Mouse (Mus musculus) heart, adult 2 months (tissue): Measurements from ENCODE around the gene Ermap. TPM values are rescaled to one million over a fixed set of nuclear protein-coding genes. Genes with fewer than 3 reads are reported as not detected.

Source experiments
- DNase-seq, 2 experiments: peaks; one replicate each; pipeline ENCODE4 v3.0.0; 2021
- H3K27ac ChIP-seq: fragments of 200-600 bp; 2 replicates; pipeline ENCODE4 v1.8.1; 2022
- H3K27me3 ChIP-seq: fragments of 200-500 bp; 2 replicates; pipeline ENCODE4 v1.6.1; 2012; ENCODE audit warnings: mild to moderate bottlenecking, low read length, inconsistent platforms, mixed read lengths; ENCODE audit not compliant: control insufficient read depth, insufficient read depth
- H3K36me3 ChIP-seq: fragments of 200-500 bp; 2 replicates; pipeline ENCODE4 v1.6.1; 2012; ENCODE audit warnings: low read length, inconsistent platforms; ENCODE audit not compliant: control insufficient read depth, insufficient read depth
- H3K4me1 ChIP-seq: fragments of 200-500 bp; 2 replicates; pipeline ENCODE4 v1.6.1; 2011; ENCODE audit warnings: low read length; ENCODE audit not compliant: control insufficient read depth, insufficient read depth
- H3K4me3 ChIP-seq: fragments of 200-600 bp; 2 replicates; pipeline ENCODE4 v1.8.1; 2022
- H3K79me2 ChIP-seq: fragments of 200-500 bp; replicated peaks from 2 replicates; pipeline ENCODE4 v1.6.1; 2012; ENCODE audit warnings: mild to moderate bottlenecking, inconsistent platforms, low read length, moderate library complexity, mixed read lengths; ENCODE audit not compliant: control insufficient read depth, insufficient read depth
- H3K9ac ChIP-seq: fragments of 200-500 bp; 2 replicates; pipeline ENCODE4 v1.6.1; 2012; ENCODE audit warnings: low read depth, mild to moderate bottlenecking, control low read depth, inconsistent platforms, low read length, mixed read lengths
- CTCF ChIP-seq: fragments of 200-600 bp; IDR thresholded peaks from 2 replicates; pipeline ENCODE4 v1.8.1; 2022; ENCODE audit warnings: antibody characterized with exemption, mild to moderate bottlenecking, moderate library complexity
- EP300 ChIP-seq: fragments of 200-500 bp; IDR thresholded peaks from 2 replicates; pipeline ENCODE4 v1.6.1; 2011; ENCODE audit warnings: low read depth, low read length, control low read depth; ENCODE audit not compliant: insufficient read depth
- POLR2A ChIP-seq: fragments of 200-500 bp; IDR thresholded peaks from 2 replicates; pipeline ENCODE4 v1.6.1; 2011; ENCODE audit warnings: mild to moderate bottlenecking, low read depth, low read length, control low read depth; ENCODE audit not compliant: insufficient read depth
- WGBS: fragments of 180-500 bp; shearing (Covaris S2); methylation state at CpG from one replicate; pipeline ENCODE4 v1.1.7; 2018; 5-methylcytosine and 5-hydroxymethylcytosine counted together
- intact Hi-C: fragments of 180-260 bp; cut with DNase I; formaldehyde crosslinking; loops from one replicate; pipeline ENCODE4 v1.15.1; 2025
- microRNA-seq, 2 experiments: library from miRNA; unstranded; fragments of <30 nt; microRNA quantifications; one replicate each; pipeline ENCODE4 v1.2.0; 2021
- polyA plus RNA-seq: library from polyadenylated mRNA; depleted of rRNA; stranded (reverse); fragments of >200 nt; gene quantifications from 2 replicates; pipeline ENCODE4 v1.2.3, GENCODE M21; 2012; rRNA removed
- total RNA-seq, 2 experiments: library from RNA; stranded (reverse); gene quantifications; 2 replicates each; pipeline ENCODE4 v1.2.3; 2021

Ermap gene
- total and polyA plus RNA-seq, 3 experiments, result 0.09 to 0.10 TPM; not detected in 1

DNA sequence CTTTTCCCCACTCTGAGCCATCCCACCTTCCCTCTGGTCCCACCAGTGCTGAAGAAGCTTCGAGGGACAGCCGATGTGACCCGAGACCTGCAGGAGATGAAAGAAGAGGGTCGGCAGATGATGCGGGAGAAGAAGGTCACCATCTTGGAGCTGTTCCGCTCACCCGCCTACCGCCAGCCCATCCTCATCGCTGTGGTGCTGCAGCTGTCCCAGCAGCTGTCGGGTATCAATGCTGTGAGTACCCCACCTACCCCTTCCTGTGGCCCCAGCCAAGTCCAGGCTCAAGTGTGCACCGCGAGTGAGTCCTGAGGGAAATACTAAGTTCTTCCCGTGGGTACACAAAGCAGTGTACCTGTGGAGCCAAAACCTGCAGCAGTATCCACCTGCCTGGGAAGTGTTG lies 56.5 kb downstream of the Ermap start:
- no peaks in the 10 kb centered on the region for H3K79me2 ChIP-seq
- no peak overlapping the region for H3K27ac ChIP-seq
- intact Hi-C loops, result no loop called here
- H3K4me1 ChIP-seq, result no peaks in the 10 kb centered on the region
- no peaks in the 10 kb centered on the region for H3K36me3 ChIP-seq
- no peak overlapping the region for H3K9ac ChIP-seq
- DNase-seq, result no peak
- H3K27me3 ChIP-seq, result no peaks in the 10 kb centered on the region
- WGBS, result 89% methylated on average over 13 of the region's 13 CpGs
- TF ChIP-seq CTCF, result no peak
- TF ChIP-seq POLR2A, result no peak
- TF ChIP-seq EP300, result no peak
- no peak overlapping the region for H3K4me3 ChIP-seq

- 90% methylated on average over 8 of the region's 8 CpGs for WGBS
- no peak overlapping the region for H3K27ac ChIP-seq
- peaks cover 6% of the 10 kb centered on the region; the same call in 1 of the 2 replicates for H3K4me1 ChIP-seq
- no peaks in the 10 kb centered on the region for H3K79me2 ChIP-seq
- TF ChIP-seq EP300 (no peak), CTCF (no peak), POLR2A (no peak)
- intact Hi-C loops, result no loop called here
- H3K4me3 ChIP-seq, result no peak overlapping the region
- no peak overlapping the region for H3K9ac ChIP-seq
- DNase-seq, result no peak
- H3K36me3 ChIP-seq, result no peaks in the 10 kb centered on the region
- H3K27me3 ChIP-seq, result no peaks in the 10 kb centered on the region
These were observed 58.5 kb downstream of the Ermap start for GRCm38 (mm10) chr4:119131189-119131910.

DNA sequence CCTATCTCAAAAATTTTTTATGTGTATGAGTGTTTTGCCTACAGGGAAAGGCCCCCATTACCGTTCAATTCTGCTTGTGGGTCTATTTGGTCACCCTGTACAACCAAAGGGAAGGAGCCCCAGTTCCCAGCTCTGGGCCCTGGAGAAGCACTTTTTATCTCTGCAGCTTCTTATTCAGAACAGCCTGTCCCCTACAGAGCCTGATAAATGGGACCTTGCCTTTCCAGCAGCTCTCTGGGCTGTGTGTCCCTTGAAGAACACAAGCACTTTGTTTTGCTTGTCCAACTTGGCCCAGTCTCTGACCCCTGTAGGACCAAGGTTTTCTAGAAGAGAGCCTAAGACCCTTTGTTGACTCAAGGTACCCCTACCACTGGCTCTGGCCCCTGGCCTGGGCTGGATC lies 60.7 kb downstream of the Ermap start:
- Histone ChIP-seq H3K27ac (no peak overlapping the region), H3K9ac (no peak overlapping the region), H3K79me2 (no peaks in the 10 kb centered on the region), H3K4me1 (peaks cover 19% of the 10 kb centered on the region), H3K27me3 (no peaks in the 10 kb centered on the region), H3K4me3 (no peak overlapping the region), H3K36me3 (no peaks in the 10 kb centered on the region)
- WGBS, result 79% methylated on average over 1 of the region's 1 CpGs
- intact Hi-C loops, result no loop called here
- TF ChIP-seq CTCF (no peak), EP300 (no peak), POLR2A (no peak)
- no peak for DNase-seq

DNA sequence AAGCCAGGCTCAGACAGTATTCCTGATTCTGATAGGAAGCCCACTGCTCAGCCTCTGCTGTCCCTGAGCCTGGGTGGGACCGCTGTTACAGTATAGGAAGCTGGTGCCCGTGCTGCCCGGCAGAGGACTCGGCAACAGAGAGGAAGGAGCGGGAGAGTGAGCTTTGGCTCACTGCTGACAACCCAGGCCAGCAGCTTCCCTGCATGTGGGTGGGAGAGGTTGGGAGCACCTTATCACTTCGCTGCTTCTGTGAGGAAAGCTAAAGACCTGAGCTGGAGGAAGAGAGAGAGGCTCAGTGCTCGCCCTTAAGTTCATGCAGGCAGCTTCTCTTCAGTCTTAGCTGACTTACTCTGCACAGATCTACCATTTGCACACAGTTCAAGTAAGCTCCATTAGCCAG lies 61.3 kb downstream of the Ermap start:
- no peak overlapping the region for H3K9ac ChIP-seq
- no peak for DNase-seq
- no peak overlapping the region for H3K4me3 ChIP-seq
- no peaks in the 10 kb centered on the region for H3K79me2 ChIP-seq
- WGBS, result 59% methylated on average over 7 of the region's 7 CpGs
- peaks cover 19% of the 10 kb centered on the region for H3K4me1 ChIP-seq
- H3K27ac ChIP-seq, result no peak overlapping the region
- H3K36me3 ChIP-seq, result no peaks in the 10 kb centered on the region
- TF ChIP-seq EP300 (no peak), POLR2A (no peak), CTCF (no peak)
- intact Hi-C loops, result no loop called here
- no peaks in the 10 kb centered on the region for H3K27me3 ChIP-seq

DNA sequence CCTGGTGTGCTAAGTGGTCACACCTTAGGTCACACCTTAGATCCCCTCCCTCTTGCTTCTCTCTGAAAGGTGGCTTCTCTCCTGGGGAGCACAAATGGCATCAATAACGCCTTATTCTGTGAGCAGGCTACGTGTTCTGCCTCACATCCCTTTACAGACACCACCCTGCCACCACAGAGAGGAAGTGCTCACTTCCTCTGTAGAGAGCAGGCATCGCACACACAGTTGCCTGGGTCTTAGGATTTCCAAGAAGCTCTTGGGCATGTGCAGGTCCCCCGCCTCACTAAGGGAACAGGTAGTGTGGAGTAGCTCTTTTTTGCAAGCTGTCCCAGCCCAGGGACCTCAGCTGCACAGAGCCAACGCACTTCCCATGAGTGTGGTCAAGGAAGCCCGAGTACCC lies 62.6 kb downstream of the Ermap start:
- DNase-seq, result peak in 1 of 2 experiments; percentile 57

DNA sequence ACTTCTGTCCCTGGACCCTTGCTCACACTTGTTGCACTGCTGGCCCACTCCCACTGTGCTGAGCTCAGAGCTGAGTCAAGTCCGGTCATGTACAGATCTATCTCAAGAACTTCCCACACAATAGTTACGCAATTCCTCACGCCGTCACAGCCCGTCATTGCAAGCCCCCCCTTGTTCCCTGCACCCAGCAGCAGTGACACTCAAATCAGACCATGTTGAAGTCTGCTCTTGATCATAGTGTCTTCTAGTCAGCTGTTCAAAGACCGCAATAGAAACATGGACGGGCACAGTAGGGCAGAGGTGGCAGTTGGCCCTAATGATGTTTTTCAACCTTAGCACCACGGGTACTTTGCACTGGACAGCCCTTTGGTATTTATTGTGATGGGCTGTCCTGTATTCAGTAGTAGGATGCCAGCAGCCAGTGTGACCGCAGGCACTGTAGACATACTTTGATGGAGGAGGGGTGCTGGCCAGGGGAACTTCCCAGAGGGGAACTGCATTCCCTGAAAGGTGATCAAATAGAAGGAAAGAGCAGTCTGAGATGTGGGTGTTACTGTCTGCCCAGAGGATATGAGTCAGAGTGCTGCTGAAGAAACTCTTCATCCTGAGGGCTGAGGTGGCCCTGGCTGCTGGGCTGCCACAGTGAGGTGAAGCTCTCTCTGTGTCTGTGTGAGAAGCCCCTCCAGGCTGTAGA lies 64.1 kb downstream of the Ermap start:
- WGBS, result 60% methylated on average over 9 of the region's 9 CpGs
- H3K27ac ChIP-seq, result no peak overlapping the region
- no peak for DNase-seq
- no peaks in the 10 kb centered on the region for H3K27me3 ChIP-seq
- intact Hi-C loops, result no loop called here
- H3K36me3 ChIP-seq, result no peaks in the 10 kb centered on the region
- H3K79me2 ChIP-seq, result no peaks in the 10 kb centered on the region
- H3K9ac ChIP-seq, result no peak overlapping the region
- TF ChIP-seq EP300 (no peak), CTCF (no peak), POLR2A (no peak)
- H3K4me3 ChIP-seq, result no peak overlapping the region
- H3K4me1 ChIP-seq, result peaks cover 25% of the 10 kb centered on the region

More for the DNA sequence above, 62.6 kb downstream of the Ermap start:
- H3K4me1 ChIP-seq, result peaks cover 19% of the 10 kb centered on the region
- H3K4me3 ChIP-seq, result no peak overlapping the region
- intact Hi-C loops, result no loop called here
- no peaks in the 10 kb centered on the region for H3K27me3 ChIP-seq
- no peak overlapping the region for H3K27ac ChIP-seq
- H3K36me3 ChIP-seq, result no peaks in the 10 kb centered on the region
- H3K9ac ChIP-seq, result no peak overlapping the region
- TF ChIP-seq POLR2A, result no peak
- TF ChIP-seq EP300, result no peak
- no peak for TF ChIP-seq CTCF
- WGBS, result 52% methylated on average over 6 of the region's 6 CpGs
- H3K79me2 ChIP-seq, result no peaks in the 10 kb centered on the region

Small RNA genes within 50 kb of the gene (microRNA-seq; reads per million reads assigned to microRNA genes)
- 0 reads per million in 2 experiments for gene Mir1957a

Other genes with a start within 250 kb of the Ermap start
- gene Lao1, start 228.4 kb downstream of the Ermap start, total RNA-seq, result under 1 TPM; 0.20 to 0.42 TPM
- gene Lao1, start 228.4 kb downstream of the Ermap start, polyA plus RNA-seq, result not detected in 2 replicates
- gene Slc2a1, start 81.3 kb downstream of the Ermap start, total RNA-seq, result 10 to 100 TPM in 1 of 2 experiments, 1 to 10 TPM in 1; 8.9 to 18.9 TPM
- gene Slc2a1, start 81.3 kb downstream of the Ermap start, polyA plus RNA-seq, result 16.6 and 18.1 TPM in 2 replicates
- gene Zfp691, start 15.8 kb downstream of the Ermap start, total RNA-seq, result 10 to 100 TPM; 20.6 to 23.4 TPM
- gene Zfp691, start 15.8 kb downstream of the Ermap start, polyA plus RNA-seq, result 20.6 and 41.2 TPM in 2 replicates
- gene Svbp, start 5.3 kb upstream of the Ermap start, total RNA-seq, result 10 to 100 TPM; 13.6 to 17.5 TPM
- 20.3 and 24.5 TPM in 2 replicates for gene Svbp, start 5.3 kb upstream of the Ermap start, polyA plus RNA-seq
- not detected for gene Tmem269, start 28.2 kb upstream of the Ermap start, total RNA-seq
- 0.16 and 0.67 TPM in 2 replicates for gene Tmem269, start 28.2 kb upstream of the Ermap start, polyA plus RNA-seq
- gene AU022252, start 42.7 kb upstream of the Ermap start, total RNA-seq, result 10 to 100 TPM; 17.7 to 24.8 TPM
- gene AU022252, start 42.7 kb upstream of the Ermap start, polyA plus RNA-seq, result 6.4 and 11.2 TPM in 2 replicates
- 10 to 100 TPM; 10.5 to 10.8 TPM for gene P3h1, start 42.9 kb upstream of the Ermap start, total RNA-seq
- 14.5 and 17.8 TPM in 2 replicates for gene P3h1, start 42.9 kb upstream of the Ermap start, polyA plus RNA-seq
- not detected for gene Cldn19, start 65.4 kb upstream of the Ermap start, total RNA-seq
- gene Cldn19, start 65.4 kb upstream of the Ermap start, polyA plus RNA-seq, result 0.37 TPM in 1 of 2 replicates, not detected in the other
- 100 to 1,000 TPM; 773 to 861 TPM for gene Ybx1, start 104.6 kb upstream of the Ermap start, total RNA-seq
- gene Ybx1, start 104.6 kb upstream of the Ermap start, polyA plus RNA-seq, result 266 and 385 TPM in 2 replicates
- 10 to 100 TPM in 1 of 2 experiments, 1 to 10 TPM in 1; 8.2 to 10.3 TPM for gene Ppih, start 130.5 kb upstream of the Ermap start, total RNA-seq
- 5.5 and 7.4 TPM in 2 replicates for gene Ppih, start 130.5 kb upstream of the Ermap start, polyA plus RNA-seq
- gene Ccdc30, start 225.5 kb upstream of the Ermap start, total RNA-seq, result under 1 TPM in 1 of 2 experiments, not detected in 1; 0.52 TPM
- gene Ccdc30, start 225.5 kb upstream of the Ermap start, polyA plus RNA-seq, result 0.41 TPM in 1 of 2 replicates, not detected in the other
- gene Ppcs, start 232.4 kb upstream of the Ermap start, total RNA-seq, result 1 to 10 TPM; 7.8 to 9.2 TPM
- gene Ppcs, start 232.4 kb upstream of the Ermap start, polyA plus RNA-seq, result 10.6 and 11.2 TPM in 2 replicates
- gene Zmynd12, start 232.8 kb upstream of the Ermap start, total RNA-seq, result not detected
- 0.74 TPM in 1 of 2 replicates, not detected in the other for gene Zmynd12, start 232.8 kb upstream of the Ermap start, polyA plus RNA-seq